Mouse (Mus musculus): ENCODE measurements at regions not wholly inside any gene's neighbourhood (a gene's known extent, or its start where the extent isn't known, plus 50 kb on each side); places are given as distances from the start of the nearest gene placed in this dataset.

DNA sequence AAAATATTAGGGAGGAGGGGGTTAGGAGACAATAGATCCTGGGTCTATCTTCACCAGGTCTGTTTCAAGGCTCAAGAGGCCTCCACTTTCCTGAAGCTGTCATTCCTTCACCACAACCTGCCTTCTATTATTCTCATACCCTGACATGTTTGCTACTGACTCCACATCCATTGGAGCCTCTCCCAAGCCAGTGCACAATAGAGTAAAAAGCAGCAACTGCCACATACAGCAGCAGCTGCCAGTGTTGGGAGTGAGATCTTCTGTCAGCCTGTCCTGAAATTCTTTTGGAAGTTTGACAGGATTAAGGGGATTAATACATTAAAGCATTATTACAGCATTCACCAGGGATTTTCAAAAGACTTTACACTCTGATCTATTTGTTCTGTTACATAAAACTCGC, 441.8 kb downstream of the Cdk5rap2 start:
- H3K4me1 ChIP-seq (ENCODE audit: control insufficient read depth, insufficient read depth, low read length), result no peaks in the 10 kb centered on the region
- WGBS, result 79% methylated on average over 1 of the region's 1 CpGs
- TF ChIP-seq CTCF (IDR thresholded peaks at IDR 0.05; ENCODE audit: borderline replicate concordance, insufficient read depth, low read depth, low read length) (no peak), POLR2A (IDR thresholded peaks at IDR 0.05; ENCODE audit: borderline replicate concordance, insufficient read depth, low read length) (no peak)
- no peak overlapping the region for H3K4me3 ChIP-seq (replicated peaks; ENCODE audit: insufficient read depth, low read depth, low read length)
- H3K27ac ChIP-seq (ENCODE audit: insufficient read depth, low read length), result no peak overlapping the region
- DNase-seq, result no peak
- H3K27me3 ChIP-seq (ENCODE audit: control insufficient read depth, insufficient read depth, low read length), result no peaks in the 10 kb centered on the region
